Mouse (Mus musculus) limb, embryonic 13.5 days (tissue): ENCODE data around the gene Gna12. TPM values are rescaled to one million over a fixed set of nuclear protein-coding genes. Genes with fewer than 3 reads are reported as not detected.

ENCODE experiments used
- ATAC-seq: fragments of 200-750 bp; cut with Nextera tagmentation; 2 replicates; pipeline ENCODE4 v1.8.0; 2017; ENCODE audit warnings: low read depth, moderate number of reproducible peaks, moderate TSS enrichment; ENCODE audit not compliant: low FRiP score
- H3K27ac ChIP-seq: fragments of 300-500 bp; sonication (generic); 2 replicates; pipeline ENCODE4 v1.5.1; 2015; ENCODE audit warnings: inconsistent platforms, mild to moderate bottlenecking, moderate library complexity
- H3K27me3 ChIP-seq: fragments of 300-500 bp; sonication (generic); 2 replicates; pipeline ENCODE4 v1.6.1; 2015; ENCODE audit warnings: mild to moderate bottlenecking, inconsistent platforms
- H3K36me3 ChIP-seq: fragments of 300-500 bp; sonication (generic); 2 replicates; pipeline ENCODE4 v1.6.1; 2015; ENCODE audit warnings: inconsistent platforms, mild to moderate bottlenecking, moderate library complexity
- H3K4me1 ChIP-seq: fragments of 300-500 bp; sonication (generic); 2 replicates; pipeline ENCODE4 v1.6.1; 2015; ENCODE audit warnings: inconsistent platforms
- H3K4me2 ChIP-seq: fragments of 300-500 bp; sonication (generic); replicated peaks from 2 replicates; pipeline ENCODE4 v1.6.1; 2015; ENCODE audit warnings: inconsistent platforms, mild to moderate bottlenecking, moderate library complexity
- H3K4me3 ChIP-seq: fragments of 300-500 bp; sonication (generic); 2 replicates; pipeline ENCODE4 v1.5.1; 2015; ENCODE audit warnings: moderate library complexity, mild to moderate bottlenecking, inconsistent platforms
- H3K9ac ChIP-seq: fragments of 300-500 bp; sonication (generic); 2 replicates; pipeline ENCODE4 v1.6.1; 2015; ENCODE audit warnings: mild to moderate bottlenecking, inconsistent platforms
- H3K9me3 ChIP-seq: fragments of 300-500 bp; sonication (generic); 2 replicates; pipeline ENCODE4 v1.6.1; 2016; ENCODE audit warnings: inconsistent platforms
- WGBS: fragments of 180-500 bp; shearing (Covaris S2); methylation state at CpG from one replicate; pipeline ENCODE4 v1.1.7; 2015; 5-methylcytosine and 5-hydroxymethylcytosine counted together
- polyA plus RNA-seq: library from polyadenylated mRNA; unstranded; fragments of >200 nt; fragmentation: Nextera tagmentation; extraction: Ambion mirVana; gene quantifications from 2 replicates; pipeline ENCODE4 v1.2.1, GENCODE M21; 2015

The Gna12 gene
- polyA plus RNA-seq, 1 experiment from 2014 or later = 12.0 TPM

DNA sequence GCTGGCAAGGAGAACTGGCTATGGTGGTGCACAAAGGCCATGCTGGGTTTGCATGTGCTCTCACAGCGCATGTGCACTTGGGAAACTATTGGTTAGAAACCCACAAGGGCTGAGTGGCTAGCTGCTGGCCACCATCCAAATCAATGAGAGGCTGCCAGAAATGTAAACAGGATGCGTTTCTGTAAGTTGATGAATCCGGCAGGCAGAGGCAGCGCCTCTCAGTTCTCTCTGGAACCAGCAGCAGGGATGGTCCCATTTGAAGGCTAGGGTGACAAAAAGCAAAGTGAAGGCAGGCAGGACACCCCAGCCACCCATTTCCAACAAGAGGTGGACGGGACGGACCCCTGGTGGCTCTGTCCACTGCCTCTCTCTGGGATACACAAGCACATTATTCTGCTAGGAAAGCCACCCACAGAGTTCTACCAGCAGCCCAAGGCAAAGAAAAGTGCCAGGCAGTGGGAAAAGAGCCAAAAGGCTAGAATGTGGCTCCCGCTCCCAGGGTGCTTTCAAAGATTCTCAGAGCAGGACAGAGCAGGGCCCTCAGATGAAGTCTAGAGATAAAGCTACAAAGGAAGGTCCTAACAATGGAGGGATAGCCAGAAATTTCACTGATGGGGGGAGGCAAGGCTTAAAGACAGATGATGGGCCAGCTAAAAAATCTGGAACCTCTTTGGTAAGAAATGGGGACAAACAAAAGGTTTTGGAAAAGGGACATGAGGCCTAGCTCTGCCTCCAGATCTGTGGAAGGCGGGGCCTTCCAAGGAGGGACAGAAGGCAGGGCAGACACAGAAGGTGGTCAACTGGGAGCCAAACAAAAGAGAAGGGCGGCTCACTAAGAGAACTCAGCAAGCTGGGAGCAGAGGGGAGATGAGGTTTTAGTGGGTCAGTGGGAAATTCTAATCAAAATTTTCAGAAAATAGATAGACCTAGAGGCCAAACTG is 39.0 kb downstream of the Gna12 start:
- H3K36me3 ChIP-seq = peaks cover 6% of the 10 kb centered on the region; the same call in 1 of the 2 replicates
- H3K4me1 ChIP-seq = peaks cover 62% of the 10 kb centered on the region
- H3K4me3 ChIP-seq = no peak overlapping the region
- H3K9me3 ChIP-seq = no peaks in the 10 kb centered on the region
- no peak overlapping the region for H3K9ac ChIP-seq
- H3K27me3 ChIP-seq = no peaks in the 10 kb centered on the region
- H3K27ac ChIP-seq = peak overlapping the region; percentile 75
- ATAC-seq = peak; percentile 49; the same call in 1 of the 2 replicates
- WGBS = 41% methylated on average over 9 of the region's 9 CpGs
- no peak overlapping the region for H3K4me2 ChIP-seq

GRCm38 (mm10) chr5:140790392-140790791 is 39.8 kb downstream of the Gna12 start:
- peaks cover 62% of the 10 kb centered on the region for H3K4me1 ChIP-seq
- H3K27ac ChIP-seq = peak overlapping the region; percentile 75; the same call in 1 of the 2 replicates

GRCm38 (mm10) chr5:140789561-140789960 is 40.7 kb downstream of the Gna12 start:
- H3K36me3 ChIP-seq = peaks cover 19% of the 10 kb centered on the region
- H3K4me2 ChIP-seq = no peak overlapping the region
- H3K9me3 ChIP-seq = no peaks in the 10 kb centered on the region
- H3K4me3 ChIP-seq = no peak overlapping the region
- no peak for ATAC-seq
- peaks cover 54% of the 10 kb centered on the region for H3K4me1 ChIP-seq
- no peak overlapping the region for H3K27ac ChIP-seq
- no peaks in the 10 kb centered on the region for H3K27me3 ChIP-seq
- H3K9ac ChIP-seq = no peak overlapping the region

More at GRCm38 (mm10) chr5:140790392-140790791, 39.8 kb downstream of the Gna12 start:
- 22% methylated on average over 2 of the region's 2 CpGs for WGBS
- Histone ChIP-seq H3K9me3 (no peaks in the 10 kb centered on the region), H3K4me3 (no peak overlapping the region), H3K9ac (no peak overlapping the region), H3K4me2 (no peak overlapping the region), H3K27me3 (no peaks in the 10 kb centered on the region), H3K36me3 (peaks cover 11% of the 10 kb centered on the region)
- ATAC-seq = peak; percentile 17; the same call in 1 of the 2 replicates

DNA sequence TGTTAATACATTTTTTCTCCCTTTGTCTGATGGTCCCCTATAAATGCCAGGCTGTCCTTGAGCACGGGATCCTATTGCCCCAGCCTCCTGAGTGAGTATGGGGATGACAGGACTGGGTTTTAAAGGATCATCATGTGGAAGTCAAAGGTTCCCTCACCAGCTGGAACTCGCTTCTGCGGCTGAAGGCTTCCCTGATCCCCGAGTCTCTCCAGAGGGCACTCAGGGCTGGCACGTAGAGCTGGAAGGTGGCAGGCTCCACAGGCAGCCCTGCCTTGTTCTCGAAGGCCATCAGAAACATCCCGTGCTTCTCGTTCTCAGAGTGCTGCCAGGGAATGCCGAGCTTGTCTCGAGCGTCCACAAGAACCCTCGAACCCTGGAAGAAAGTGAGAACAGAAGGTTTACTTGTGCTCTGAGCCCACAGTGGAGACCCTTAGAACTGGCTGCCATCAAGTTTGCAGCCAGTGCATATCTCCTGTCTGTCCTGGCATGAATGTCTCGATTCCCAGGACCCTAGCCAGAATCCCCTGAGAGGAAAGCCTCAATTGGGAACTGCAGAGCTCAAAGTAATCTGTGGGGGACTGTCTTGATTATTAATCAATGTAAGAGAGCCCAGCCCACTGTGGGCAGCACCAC is 44.9 kb downstream of the Gna12 start:
- Histone ChIP-seq H3K36me3 (peaks cover 59% of the 10 kb centered on the region), H3K9ac (0 out of 2 replicates have a peak overlapping the region, but pooled peaks have one; percentile 9), H3K4me3 (no peak overlapping the region), H3K9me3 (no peaks in the 10 kb centered on the region; the same call in 1 of the 2 replicates), H3K27ac (no peak overlapping the region), H3K27me3 (no peaks in the 10 kb centered on the region), H3K4me2 (no peak overlapping the region), H3K4me1 (peaks cover 15% of the 10 kb centered on the region)
- 84% methylated on average over 13 of the region's 13 CpGs for WGBS
- ATAC-seq = no peak

DNA sequence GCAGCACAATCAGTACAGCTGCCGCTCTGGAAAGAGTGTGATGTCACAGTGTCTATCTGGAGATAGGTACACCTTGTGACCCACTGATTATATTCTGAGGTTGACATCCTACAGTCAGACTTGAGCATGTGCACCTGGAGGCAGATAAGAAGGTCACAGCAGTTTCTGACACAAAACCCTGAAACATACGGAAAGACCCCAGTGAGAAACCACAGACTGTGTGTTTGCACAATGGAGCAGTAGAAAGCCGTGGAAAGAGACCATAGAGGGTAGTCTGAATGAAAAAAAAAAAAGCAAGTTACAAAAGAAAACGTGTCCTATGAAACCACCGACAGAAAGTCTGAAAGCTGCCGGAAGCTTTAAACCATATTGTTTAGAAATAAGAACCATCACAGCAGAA is 45.9 kb downstream of the Gna12 start:
- H3K36me3 ChIP-seq = peaks cover 67% of the 10 kb centered on the region
- no peak overlapping the region for H3K4me2 ChIP-seq
- WGBS = 91% methylated on average over 6 of the region's 6 CpGs
- no peaks in the 10 kb centered on the region; the same call in 1 of the 2 replicates for H3K9me3 ChIP-seq
- H3K27ac ChIP-seq = no peak overlapping the region
- no peaks in the 10 kb centered on the region for H3K27me3 ChIP-seq
- H3K9ac ChIP-seq = no peak overlapping the region
- no peak for ATAC-seq
- peaks cover 12% of the 10 kb centered on the region for H3K4me1 ChIP-seq
- H3K4me3 ChIP-seq = no peak overlapping the region

DNA sequence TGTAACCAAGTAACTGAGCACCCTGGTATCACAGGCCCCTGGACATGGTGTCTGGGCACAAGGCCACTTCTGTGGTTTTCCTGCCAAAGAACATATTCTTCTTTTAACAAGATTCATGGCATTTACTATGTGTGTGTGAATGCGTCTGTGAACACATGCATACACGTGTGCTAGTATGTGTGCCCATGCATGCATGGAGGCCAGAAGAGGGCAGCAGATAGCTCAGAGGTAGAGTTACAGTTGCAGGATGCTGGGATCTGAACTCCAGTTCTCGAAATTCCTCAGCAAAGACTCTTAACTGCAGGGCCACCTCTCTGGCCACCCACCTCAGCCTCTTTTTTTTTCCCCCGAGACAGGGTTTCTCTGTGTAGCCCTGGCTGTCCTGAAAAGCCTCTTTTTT is 46.7 kb downstream of the Gna12 start:
- ATAC-seq = no peak
- no peaks in the 10 kb centered on the region for H3K27me3 ChIP-seq
- no peak overlapping the region for H3K27ac ChIP-seq
- H3K9ac ChIP-seq = no peak overlapping the region
- H3K4me1 ChIP-seq = peaks cover 10% of the 10 kb centered on the region; the same call in 1 of the 2 replicates
- H3K4me2 ChIP-seq = no peak overlapping the region
- no peaks in the 10 kb centered on the region; the same call in 1 of the 2 replicates for H3K9me3 ChIP-seq
- no peak overlapping the region for H3K4me3 ChIP-seq
- WGBS = 91% methylated on average over 4 of the region's 4 CpGs
- peaks cover 72% of the 10 kb centered on the region for H3K36me3 ChIP-seq

- Histone ChIP-seq H3K4me3 (no peak overlapping the region), H3K4me1 (peaks cover 7% of the 10 kb centered on the region; the same call in 1 of the 2 replicates), H3K27ac (no peak overlapping the region), H3K4me2 (no peak overlapping the region), H3K9me3 (no peaks in the 10 kb centered on the region; the same call in 1 of the 2 replicates), H3K27me3 (no peaks in the 10 kb centered on the region), H3K36me3 (peaks cover 80% of the 10 kb centered on the region), H3K9ac (no peak overlapping the region)
- ATAC-seq = no peak
- WGBS = 88% methylated on average over 8 of the region's 8 CpGs
Measured at GRCm38 (mm10) chr5:140781886-140782572, 48.2 kb downstream of the Gna12 start.

- WGBS = 84% methylated on average over 5 of the region's 5 CpGs
- Histone ChIP-seq H3K4me3 (no peak overlapping the region), H3K4me2 (no peak overlapping the region), H3K9ac (no peak overlapping the region), H3K27ac (no peak overlapping the region), H3K9me3 (no peaks in the 10 kb centered on the region; the same call in 1 of the 2 replicates), H3K36me3 (peaks cover 81% of the 10 kb centered on the region), H3K4me1 (peaks cover 10% of the 10 kb centered on the region; the same call in 1 of the 2 replicates), H3K27me3 (no peaks in the 10 kb centered on the region)
- ATAC-seq = no peak
Measured at GRCm38 (mm10) chr5:140781122-140781521, 49.1 kb downstream of the Gna12 start.

GRCm38 (mm10) chr5:140776968-140777367 is 53.3 kb downstream of the Gna12 start:
- 68% methylated on average over 9 of the region's 9 CpGs for WGBS
- H3K27ac ChIP-seq = peak overlapping the region; percentile 61; the same call in 1 of the 2 replicates
- peaks cover 47% of the 10 kb centered on the region for H3K36me3 ChIP-seq
- H3K9ac ChIP-seq = peak overlapping the region; percentile 31; the same call in 1 of the 2 replicates
- peaks cover 25% of the 10 kb centered on the region for H3K4me1 ChIP-seq
- no peak overlapping the region for H3K4me3 ChIP-seq
- no peak for ATAC-seq
- H3K9me3 ChIP-seq = no peaks in the 10 kb centered on the region
- H3K4me2 ChIP-seq = no peak overlapping the region
- H3K27me3 ChIP-seq = no peaks in the 10 kb centered on the region

- H3K9me3 ChIP-seq = no peaks in the 10 kb centered on the region
- no peak overlapping the region for H3K4me3 ChIP-seq
- peaks cover 39% of the 10 kb centered on the region for H3K4me1 ChIP-seq
- H3K27me3 ChIP-seq = no peaks in the 10 kb centered on the region
- H3K4me2 ChIP-seq = no peak overlapping the region
- no peak overlapping the region for H3K9ac ChIP-seq
- 92% methylated on average over 4 of the region's 4 CpGs for WGBS
- no peak for ATAC-seq
- peaks cover 29% of the 10 kb centered on the region for H3K36me3 ChIP-seq
- no peak overlapping the region for H3K27ac ChIP-seq
Measured at GRCm38 (mm10) chr5:140775111-140775510, 55.1 kb downstream of the Gna12 start.

- Histone ChIP-seq H3K4me2 (peak overlapping the region; percentile 11; the same call in 1 of the 2 replicates), H3K4me1 (peaks cover 56% of the 10 kb centered on the region), H3K27ac (peak overlapping the region; percentile 73), H3K36me3 (peaks cover 6% of the 10 kb centered on the region; the same call in 1 of the 2 replicates), H3K27me3 (no peaks in the 10 kb centered on the region), H3K4me3 (no peak overlapping the region), H3K9me3 (no peaks in the 10 kb centered on the region), H3K9ac (0 out of 2 replicates have a peak overlapping the region, but pooled peaks have one; percentile 32)
- 52% methylated on average over 7 of the region's 7 CpGs for WGBS
- no peak for ATAC-seq
Measured at GRCm38 (mm10) chr5:140772158-140772557, 58.1 kb downstream of the Gna12 start.
